Mouse (Mus musculus) CH12.LX (cell line): Measurements from ENCODE around the gene Jak1.

Experiments
- CHD2 ChIP-seq: IDR thresholded peaks from 2 replicates; pipeline ENCODE4 v1.6.1; 2011; ENCODE audit warnings: low read length, improper control_type of control experiment
- JUN ChIP-seq: IDR thresholded peaks from 2 replicates; pipeline ENCODE4 v1.6.1; 2011; ENCODE audit warnings: low read depth, mild to moderate bottlenecking, low read length, improper control_type of control experiment, moderate library complexity; ENCODE audit not compliant: insufficient read depth
- MAX ChIP-seq: IDR thresholded peaks from 2 replicates; pipeline ENCODE4 v1.6.1; 2011; ENCODE audit warnings: low read length, improper control_type of control experiment
- POLR2A ChIP-seq: IDR thresholded peaks from 2 replicates; pipeline ENCODE4 v1.6.1; 2011; ENCODE audit warnings: low read depth, mild to moderate bottlenecking, improper control_type of control experiment, low read length
- USF1 ChIP-seq: IDR thresholded peaks from 2 replicates; pipeline ENCODE4 v1.6.1; 2014; ENCODE audit warnings: low read depth, mild to moderate bottlenecking, inconsistent platforms, low read length, improper control_type of control experiment
- ZKSCAN1 ChIP-seq: IDR thresholded peaks from 2 replicates; pipeline ENCODE4 v1.6.1; 2012; ENCODE audit warnings: low read depth, inconsistent platforms, low read length, improper control_type of control experiment, borderline replicate concordance

GRCm38 (mm10) chr4:101234753-101235152 lies 30.3 kb downstream of the Jak1 start:
- TF ChIP-seq USF1 (no peak), POLR2A (no peak), CHD2 (no peak), ZKSCAN1 (no peak), JUN (no peak), MAX (no peak)
